Mouse (Mus musculus): ENCODE measurements at regions not wholly inside any gene's neighbourhood (a gene's known extent, or its start where the extent isn't known, plus 50 kb on each side); places are given as distances from the start of the nearest gene placed in this dataset.

DNA sequence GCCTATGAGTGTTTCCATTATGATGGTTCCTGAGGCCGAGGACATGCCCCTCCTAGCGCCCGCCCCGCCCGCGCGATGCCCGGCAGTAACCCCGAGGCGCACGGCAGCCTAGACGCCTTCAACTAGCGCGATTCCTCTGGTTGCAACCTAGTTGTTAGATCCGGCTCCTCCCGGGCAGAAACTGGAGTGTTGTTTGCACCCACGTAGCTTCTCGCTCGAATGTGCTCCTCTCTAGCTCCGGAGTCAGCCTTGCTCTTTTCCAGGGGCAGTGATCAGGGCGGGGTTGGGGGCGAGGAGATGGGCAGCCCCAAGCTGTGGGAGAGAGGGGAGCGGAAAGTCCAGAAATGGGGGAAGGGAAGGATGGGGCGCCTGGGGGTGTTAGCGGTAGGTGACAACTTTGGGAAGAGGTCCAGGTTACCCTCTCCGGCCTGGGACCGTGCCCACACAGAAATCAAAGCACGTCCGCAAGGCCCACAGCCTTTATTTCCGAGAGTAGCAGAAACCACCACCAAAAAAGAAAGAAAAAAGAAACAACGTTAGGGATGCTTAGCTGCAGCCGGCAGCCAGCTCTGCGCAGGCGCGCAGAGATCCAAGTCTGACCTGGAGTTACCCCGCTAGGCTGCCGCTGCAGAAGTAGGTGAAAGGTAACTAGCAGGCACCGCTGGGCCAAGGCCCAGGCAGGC lies 58.1 kb upstream of the Abca1 start:
- DNase-seq, result peak; percentile 78

DNA sequence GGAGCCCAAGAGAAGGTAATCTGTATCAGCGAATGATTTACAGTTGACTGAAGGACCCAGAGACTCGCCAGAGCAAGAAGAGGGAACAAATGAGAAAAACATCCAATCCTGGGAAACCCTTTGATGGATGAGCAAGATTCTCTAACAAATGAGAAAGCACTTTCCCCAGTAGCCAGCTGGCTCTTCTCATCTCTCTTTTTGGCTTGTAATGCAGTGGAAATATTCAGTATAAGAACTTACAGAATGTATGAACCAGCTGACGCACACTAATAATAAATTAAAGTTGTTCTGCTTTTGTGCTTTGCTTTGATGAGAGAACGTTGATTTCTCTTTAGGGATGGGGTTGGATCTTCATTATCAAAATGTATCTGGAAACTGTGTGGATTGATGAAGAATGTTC lies 52.8 kb upstream of the Abca1 start:
- no peak for DNase-seq

DNA sequence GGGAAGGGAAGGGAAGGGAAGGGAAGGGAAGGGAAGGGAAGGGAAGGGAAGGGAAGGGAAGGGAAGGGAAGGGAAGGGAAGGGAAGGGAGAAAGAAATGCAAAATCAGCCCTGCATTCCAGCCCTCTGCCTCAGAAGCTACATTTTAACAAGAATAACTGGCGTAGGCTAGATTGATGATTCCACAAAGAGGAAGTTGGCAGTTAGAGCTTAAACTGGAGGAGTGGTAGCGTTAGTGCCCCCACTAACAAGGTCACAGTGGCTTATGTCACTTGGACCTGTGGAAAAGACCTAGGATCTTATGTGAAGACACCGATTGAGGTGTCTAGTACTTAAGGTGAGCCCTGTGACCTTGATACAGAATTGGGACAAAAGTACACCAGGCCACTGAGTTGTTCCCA lies 51.0 kb upstream of the Abca1 start:
- DNase-seq, result no peak

Measured in cerebellum, postnatal 10 days (tissue).